Mouse (Mus musculus) 3T3-L1 (cell line): ENCODE measurements around the gene Il17rb.

Experiments used
- DNase-seq: peaks from one replicate; pipeline ENCODE4 v3.0.0-alpha.2; 2015; ENCODE audit warnings: low read depth, low spot score

The Il17rb gene

DNA sequence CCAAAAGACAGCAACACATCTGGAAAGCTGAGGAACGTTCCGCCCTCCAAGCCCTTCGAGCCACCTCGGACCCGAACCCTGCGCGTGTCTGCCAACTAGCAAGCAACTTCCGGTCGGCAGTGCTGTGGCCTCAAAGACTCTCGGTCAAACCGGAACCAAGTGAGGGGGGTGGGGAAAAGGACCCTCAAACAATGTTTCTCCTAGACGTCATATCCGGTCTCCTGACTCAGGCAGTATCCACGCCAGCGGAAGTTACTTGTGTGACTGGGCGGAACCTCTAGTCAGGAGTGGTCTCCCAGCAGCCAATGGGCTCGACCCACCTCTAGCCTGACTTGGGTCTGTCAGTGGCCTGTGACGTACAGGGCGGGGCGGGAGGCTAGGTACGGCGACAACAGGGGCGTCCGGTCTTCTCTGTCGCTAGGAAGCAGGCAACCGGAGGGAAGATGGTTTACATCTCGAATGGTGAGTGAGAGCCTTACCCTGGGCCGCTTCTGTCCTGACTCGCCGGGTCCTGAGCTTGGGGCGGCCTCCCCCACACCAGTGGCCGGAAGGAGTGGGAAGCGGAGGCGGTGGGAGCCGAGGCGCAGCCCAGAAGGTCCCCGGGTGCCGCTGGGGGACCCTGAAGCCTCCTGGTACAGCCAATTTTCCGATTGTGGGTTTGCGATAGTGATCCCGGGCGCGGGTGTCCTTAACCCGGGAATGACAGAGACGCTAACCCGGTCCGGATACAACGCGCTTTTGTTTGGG is 40.4 kb downstream of the Il17rb start, which contains the start of gene Selenok:
Selenok (plus strand) TSS at position 234 of the 747 bp plus-strand sequence.
- peak; percentile 98 for DNase-seq

GRCm38 (mm10) chr14:29967611-29968010 is 41.1 kb downstream of the Il17rb start:
- no peak for DNase-seq

- no peak for DNase-seq
These were observed 51.3 kb downstream of the Il17rb start for GRCm38 (mm10) chr14:29957393-29957792.

- peak; percentile 7 for DNase-seq
These were observed 57.9 kb downstream of the Il17rb start for GRCm38 (mm10) chr14:29950805-29951204.

DNA sequence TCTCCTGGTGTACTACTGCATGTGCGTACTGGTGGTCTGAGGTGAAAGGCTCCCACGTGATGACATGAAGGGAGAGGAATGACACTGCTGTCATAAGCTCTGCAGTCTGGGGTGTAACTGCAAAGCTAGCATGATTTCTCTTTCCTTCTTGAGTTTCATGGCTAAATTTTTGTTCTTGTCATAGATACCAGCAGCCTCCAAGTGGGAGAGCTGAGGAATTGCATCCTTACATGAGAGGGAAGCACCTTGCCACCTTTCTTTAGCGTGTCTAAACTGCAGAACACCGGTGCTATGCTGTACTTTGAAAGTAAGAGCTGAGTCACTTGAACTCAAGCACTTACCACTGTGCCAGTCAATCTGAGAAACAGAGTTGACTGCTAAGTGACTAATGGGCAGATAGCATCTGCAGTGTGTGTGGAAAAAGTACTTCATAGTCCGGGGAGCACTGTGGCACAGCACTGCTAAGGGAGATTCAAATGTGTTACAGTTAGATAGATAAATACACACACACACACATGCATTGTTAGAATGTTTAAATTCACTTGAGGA is 61.9 kb downstream of the Il17rb start:
- DNase-seq, result no peak
